Mouse (Mus musculus) erythroblast, embryonic 14.5 days (primary cell): ENCODE results near the gene 5830411N06Rik. TPM values are rescaled to one million over a fixed set of nuclear protein-coding genes. Genes with fewer than 3 reads are reported as not detected.

Experiments
- H3K27me3 ChIP-seq: 2 replicates; pipeline ENCODE4 v1.6.1; 2012; ENCODE audit warnings: inconsistent platforms; ENCODE audit not compliant: control insufficient read depth
- H3K36me3 ChIP-seq: 2 replicates; pipeline ENCODE4 v1.6.1; 2012; ENCODE audit warnings: mild to moderate bottlenecking, inconsistent platforms; ENCODE audit not compliant: control insufficient read depth
- H3K4me1 ChIP-seq: 2 replicates; pipeline ENCODE4 v1.6.1; 2012; ENCODE audit warnings: inconsistent platforms; ENCODE audit not compliant: control insufficient read depth
- H3K4me3 ChIP-seq: replicated peaks from 2 replicates; pipeline ENCODE3; 2012; ENCODE audit warnings: moderate library complexity, mild to moderate bottlenecking, inconsistent platforms
- H3K9me3 ChIP-seq: 2 replicates; pipeline ENCODE4 v1.6.1; 2012; ENCODE audit warnings: low read length, inconsistent platforms, mixed read lengths; ENCODE audit not compliant: control insufficient read depth
- GATA1 ChIP-seq: IDR thresholded peaks from 2 replicates; pipeline ENCODE4 v1.6.1; 2012; ENCODE audit warnings: low read length, inconsistent platforms, mixed read lengths
- TAL1 ChIP-seq: IDR thresholded peaks from 3 replicates; pipeline ENCODE4 v1.6.1; 2012; ENCODE audit warnings: low read length, inconsistent platforms, mixed read lengths
- polyA plus RNA-seq: library from polyadenylated mRNA; stranded (reverse); fragments of >175 nt; gene quantifications from 2 replicates; pipeline ENCODE4 v1.2.3, GENCODE M21; 2012

The 5830411N06Rik gene
- polyA plus RNA-seq, 1 experiment, result not detected

DNA sequence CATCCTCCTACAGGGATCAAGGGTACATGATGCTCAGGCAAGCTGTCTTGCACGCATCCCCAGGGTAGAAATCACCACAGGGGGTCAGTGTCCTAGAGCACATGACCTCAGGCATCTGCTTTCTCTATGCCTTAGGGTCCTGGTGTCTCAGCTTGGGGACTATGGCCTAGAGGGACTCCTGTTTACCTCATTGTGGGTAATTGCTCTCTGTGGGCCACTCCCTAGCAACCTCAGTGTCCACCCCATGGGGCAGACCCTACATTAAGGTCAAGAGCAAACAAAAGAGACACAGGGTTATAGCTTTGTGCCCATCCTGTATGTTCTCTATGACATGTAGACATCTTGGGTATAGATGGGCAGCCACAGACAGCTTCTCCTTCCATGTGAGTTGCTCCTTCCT, 73.5 kb downstream of the 5830411N06Rik start, which contains the start of gene Olfr525:
TSS of gene Olfr525 (plus strand) at position 301 of the 400 bp plus-strand sequence.
- no peak for TF ChIP-seq GATA1
- no peak for TF ChIP-seq TAL1
- Histone ChIP-seq H3K4me1 (no peaks in the 10 kb centered on the region), H3K36me3 (no peaks in the 10 kb centered on the region), H3K9me3 (peaks cover 2% of the 10 kb centered on the region; the same call in 1 of the 2 replicates), H3K27me3 (no peaks in the 10 kb centered on the region), H3K4me3 (no peak within 1 kb of the TSS)

DNA sequence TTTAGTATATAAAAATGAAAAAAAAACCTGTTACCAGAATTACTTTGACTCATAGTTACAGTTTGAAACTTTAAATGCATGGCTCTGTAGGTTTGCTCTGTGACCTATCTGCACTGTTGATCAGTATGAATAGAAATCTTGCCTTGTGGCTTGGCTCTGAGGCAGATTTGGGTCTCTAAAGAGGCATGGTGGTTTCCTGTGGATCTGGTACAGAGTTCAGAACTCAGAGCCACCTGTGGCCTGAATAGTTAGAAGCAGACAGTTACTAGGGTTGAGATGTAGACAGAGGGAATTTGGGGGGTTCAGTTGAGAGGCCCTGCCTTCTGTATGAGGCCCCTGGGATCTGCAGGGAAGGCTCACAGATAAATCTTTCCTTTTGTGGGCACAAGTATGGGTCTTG, 74.1 kb downstream of the 5830411N06Rik start:
- Histone ChIP-seq H3K36me3 (no peaks in the 10 kb centered on the region), H3K4me1 (no peaks in the 10 kb centered on the region), H3K27me3 (no peaks in the 10 kb centered on the region), H3K9me3 (peaks cover 2% of the 10 kb centered on the region; the same call in 1 of the 2 replicates), H3K4me3 (no peak overlapping the region)
- no peak for TF ChIP-seq TAL1
- TF ChIP-seq GATA1, result no peak

DNA sequence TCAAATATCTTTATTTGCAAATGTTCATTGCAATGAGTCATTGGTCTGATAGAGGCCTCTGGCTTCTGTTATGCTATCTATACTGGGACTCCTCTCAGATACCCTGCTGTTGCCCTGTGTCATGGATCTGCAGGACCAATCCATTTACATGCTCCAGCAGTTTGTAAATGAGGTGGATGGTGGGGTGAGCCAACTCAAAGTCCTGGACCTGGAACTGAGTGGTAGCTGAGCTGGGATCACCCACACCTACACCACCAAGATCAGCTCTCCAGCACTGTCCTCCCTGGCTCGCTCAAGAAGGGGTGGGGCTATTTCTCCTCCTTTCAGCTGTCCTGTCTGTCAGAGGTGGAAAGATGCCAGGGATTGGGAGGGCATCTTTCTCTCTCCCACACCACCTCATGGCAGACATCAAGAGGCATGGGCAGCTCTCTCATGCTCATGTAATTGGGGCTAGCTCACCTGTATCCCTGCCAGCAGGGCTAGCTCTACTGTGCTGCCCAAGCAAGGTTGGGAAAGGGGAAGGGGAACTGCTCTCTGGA, 82.8 kb downstream of the 5830411N06Rik start:
- no peaks in the 10 kb centered on the region for H3K27me3 ChIP-seq
- H3K4me3 ChIP-seq, result no peak overlapping the region
- TF ChIP-seq GATA1, result no peak
- TF ChIP-seq TAL1, result no peak
- no peaks in the 10 kb centered on the region for H3K36me3 ChIP-seq
- H3K9me3 ChIP-seq, result no peaks in the 10 kb centered on the region
- H3K4me1 ChIP-seq, result no peaks in the 10 kb centered on the region

DNA sequence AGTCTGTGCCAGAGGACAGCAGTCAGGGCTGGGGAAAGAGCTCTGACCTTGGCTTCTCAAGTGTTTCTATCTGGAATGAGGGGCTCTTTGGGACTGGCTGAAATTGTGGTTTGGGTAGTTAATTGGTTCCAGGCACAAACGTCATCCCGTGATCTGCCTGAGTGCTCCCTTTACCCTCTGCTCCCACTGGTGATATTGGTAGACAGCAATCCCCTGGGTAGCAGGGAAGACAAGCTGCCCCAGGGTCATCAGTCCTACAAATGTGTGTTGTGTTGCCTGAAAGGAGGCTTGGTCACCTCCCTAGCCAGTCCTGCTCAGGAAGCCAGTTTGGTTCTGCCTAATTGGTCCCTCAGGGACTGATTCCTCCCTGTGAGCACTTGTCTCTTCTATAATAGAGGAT, 86.6 kb downstream of the 5830411N06Rik start, which contains the start of gene Olfr527:
TSS of gene Olfr527 (plus strand) at position 301 of the 400 bp plus-strand sequence.
- Histone ChIP-seq H3K4me1 (no peaks in the 10 kb centered on the region), H3K4me3 (no peak within 1 kb of the TSS), H3K9me3 (no peaks in the 10 kb centered on the region; the same call in 1 of the 2 replicates), H3K36me3 (no peaks in the 10 kb centered on the region), H3K27me3 (no peaks in the 10 kb centered on the region)
- TF ChIP-seq GATA1 (no peak), TAL1 (no peak)

Other genes with a start within 250 kb of the 5830411N06Rik start
- 4.2 and 4.6 TPM in 2 replicates for gene Zfp511, start 210.9 kb upstream of the 5830411N06Rik start, polyA plus RNA-seq
- 1.0 and 1.5 TPM in 2 replicates for gene Tubgcp2, start 210.6 kb upstream of the 5830411N06Rik start, polyA plus RNA-seq
- gene Msx3, start 198.2 kb upstream of the 5830411N06Rik start, polyA plus RNA-seq, result not detected in 2 replicates
- gene Caly, start 164.7 kb upstream of the 5830411N06Rik start, polyA plus RNA-seq, result 0.04 TPM in 1 of 2 replicates, not detected in the other
- gene Prap1, start 153.9 kb upstream of the 5830411N06Rik start, polyA plus RNA-seq, result not detected in 2 replicates
- 1.0 and 2.8 TPM in 2 replicates for gene Fuom, start 144.8 kb upstream of the 5830411N06Rik start, polyA plus RNA-seq
- gene Paox, start 131.5 kb upstream of the 5830411N06Rik start, polyA plus RNA-seq, result 0.14 TPM in 1 of 2 replicates, not detected in the other
- gene Echs1, start 130.8 kb upstream of the 5830411N06Rik start, polyA plus RNA-seq, result 0.14 and 0.39 TPM in 2 replicates
- 0.30 and 0.58 TPM in 2 replicates for gene Mtg1, start 109.7 kb upstream of the 5830411N06Rik start, polyA plus RNA-seq
- not detected in 2 replicates for gene Sprn, start 92.4 kb upstream of the 5830411N06Rik start, polyA plus RNA-seq
- gene Olfr522, start 82.5 kb upstream of the 5830411N06Rik start, polyA plus RNA-seq, result not detected in 2 replicates
- not detected in 2 replicates for gene Olfr523, start 74.1 kb upstream of the 5830411N06Rik start, polyA plus RNA-seq
- gene Olfr524, start 41.3 kb upstream of the 5830411N06Rik start, polyA plus RNA-seq, result 0.03 TPM in 1 of 2 replicates, not detected in the other
- gene Cd163l1, start 29.0 kb upstream of the 5830411N06Rik start, polyA plus RNA-seq, result not detected in 2 replicates
- gene Olfr525, start 73.6 kb downstream of the 5830411N06Rik start, polyA plus RNA-seq, result not detected in 2 replicates
- not detected in 2 replicates for gene Olfr527, start 86.7 kb downstream of the 5830411N06Rik start, polyA plus RNA-seq
- gene Olfr60, start 114.4 kb downstream of the 5830411N06Rik start, polyA plus RNA-seq, result not detected in 2 replicates
- gene Olfr530, start 129.0 kb downstream of the 5830411N06Rik start, polyA plus RNA-seq, result not detected in 2 replicates
- gene Olfr531, start 155.6 kb downstream of the 5830411N06Rik start, polyA plus RNA-seq, result not detected in 2 replicates
- gene Olfr532, start 174.4 kb downstream of the 5830411N06Rik start, polyA plus RNA-seq, result not detected in 2 replicates
- gene Olfr533, start 216.1 kb downstream of the 5830411N06Rik start, polyA plus RNA-seq, result not detected in 2 replicates
- gene Olfr535, start 236.9 kb downstream of the 5830411N06Rik start, polyA plus RNA-seq, result not detected in 2 replicates